Mouse (Mus musculus): Measurements from ENCODE around the gene Cysrt1.

The Cysrt1 gene

GRCm38 (mm10) chr2:25234551-25235220 is 7.6 kb downstream of the Cysrt1 start:
- DNase-seq (ENCODE audit: low read depth, low spot score) = no peak

GRCm38 (mm10) chr2:25234050-25234449 is 8.2 kb downstream of the Cysrt1 start, which contains the start of gene Slc34a3:
TSS of gene Slc34a3 (minus strand) at chr2:25234364.
- no peak for DNase-seq (ENCODE audit: low read depth, low spot score)

- no peak for DNase-seq (ENCODE audit: low read depth, low spot score)
Observed at GRCm38 (mm10) chr2:25233421-25233820, 8.8 kb downstream of the Cysrt1 start.

GRCm38 (mm10) chr2:25231038-25231437 is 11.2 kb downstream of the Cysrt1 start:
- no peak for DNase-seq (ENCODE audit: low read depth, low spot score)

GRCm38 (mm10) chr2:25230581-25230980 is 11.7 kb downstream of the Cysrt1 start:
- no peak for DNase-seq (ENCODE audit: low read depth, low spot score)

- no peak for DNase-seq (ENCODE audit: low read depth, low spot score)
Observed at GRCm38 (mm10) chr2:25229582-25229981, 12.7 kb downstream of the Cysrt1 start.

- no peak for DNase-seq (ENCODE audit: low read depth, low spot score)
Observed at GRCm38 (mm10) chr2:25228995-25229530, 13.2 kb downstream of the Cysrt1 start.

- peak; percentile 95 for DNase-seq (ENCODE audit: low read depth, low spot score)
Observed at GRCm38 (mm10) chr2:25228431-25228889, 13.8 kb downstream of the Cysrt1 start.

- DNase-seq (ENCODE audit: low read depth, low spot score) = no peak
Observed at GRCm38 (mm10) chr2:25227406-25227805, 14.8 kb downstream of the Cysrt1 start.

GRCm38 (mm10) chr2:25226864-25227263 is 15.4 kb downstream of the Cysrt1 start:
- DNase-seq (ENCODE audit: low read depth, low spot score) = peak; percentile 87

GRCm38 (mm10) chr2:25225811-25226379 is 16.4 kb downstream of the Cysrt1 start:
- no peak for DNase-seq (ENCODE audit: low read depth, low spot score)

- DNase-seq (ENCODE audit: low read depth, low spot score) = peak; percentile 100
Observed at GRCm38 (mm10) chr2:25224766-25225752, 17.2 kb downstream of the Cysrt1 start.

- DNase-seq (ENCODE audit: low read depth, low spot score) = no peak
Observed at GRCm38 (mm10) chr2:25224492-25224765, 17.8 kb downstream of the Cysrt1 start, which contains the start of gene Tubb4b. TSS of gene Tubb4b (minus strand) at chr2:25224702.

GRCm38 (mm10) chr2:25223681-25224491 is 18.4 kb downstream of the Cysrt1 start:
- DNase-seq (ENCODE audit: low read depth, low spot score) = peak; percentile 86

GRCm38 (mm10) chr2:25221331-25221772 is 20.9 kb downstream of the Cysrt1 start:
- no peak for DNase-seq (ENCODE audit: low read depth, low spot score)

GRCm38 (mm10) chr2:25218445-25218844 is 23.8 kb downstream of the Cysrt1 start, which contains the start of gene Fam166a:
TSS of gene Fam166a (plus strand) at chr2:25218745.
- DNase-seq (ENCODE audit: low read depth, low spot score) = no peak

- no peak for DNase-seq (ENCODE audit: low read depth, low spot score)
Observed at GRCm38 (mm10) chr2:25217666-25218065, 24.6 kb downstream of the Cysrt1 start.

GRCm38 (mm10) chr2:25214444-25214843 is 27.8 kb downstream of the Cysrt1 start, which contains the start of gene Stpg3:
TSS of gene Stpg3 (minus strand) at chr2:25214637.
- no peak for DNase-seq (ENCODE audit: low read depth, low spot score)

- DNase-seq (ENCODE audit: low read depth, low spot score) = no peak
Observed at GRCm38 (mm10) chr2:25213266-25213865, 28.9 kb downstream of the Cysrt1 start.

GRCm38 (mm10) chr2:25211121-25211670 is 31.1 kb downstream of the Cysrt1 start, which contains the start of gene Nelfb:
TSS of gene Nelfb (minus strand) at chr2:25211489.
- peak; percentile 94 for DNase-seq (ENCODE audit: low read depth, low spot score)
